Mouse (Mus musculus): Measurements from ENCODE around the gene Mgme1.

Gene Mgme1

GRCm38 (mm10) chr2:144308561-144308960, 38.1 kb downstream of the Mgme1 start:
- DNase-seq, result peak; percentile 70 to 77

DNA sequence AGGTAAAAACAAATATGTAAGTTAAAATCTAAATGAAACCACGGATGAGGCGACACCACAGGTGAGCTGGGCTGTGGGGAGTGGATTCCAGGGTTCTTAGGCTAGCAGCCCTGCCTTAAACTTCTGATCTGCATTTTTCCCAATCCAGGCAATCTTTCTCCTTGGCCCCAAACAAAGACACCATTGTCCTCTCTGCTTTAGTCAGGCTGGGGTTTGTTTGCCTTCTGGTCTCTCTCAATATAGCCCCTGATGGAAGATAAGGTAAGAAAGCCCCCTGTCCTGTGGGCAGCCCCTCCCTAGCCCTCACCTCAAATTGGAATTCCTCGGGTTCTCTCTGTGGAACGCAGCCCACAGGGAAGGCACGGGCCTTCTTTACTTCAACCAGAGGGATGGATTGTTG, 39.8 kb downstream of the Mgme1 start:
- DNase-seq, result no peak

- DNase-seq, result no peak
These were observed 40.9 kb downstream of the Mgme1 start for GRCm38 (mm10) chr2:144311372-144311771.

- DNase-seq, result no peak
These were observed 53.8 kb downstream of the Mgme1 start for GRCm38 (mm10) chr2:144324218-144324617.

GRCm38 (mm10) chr2:144329451-144329850, 59.0 kb downstream of the Mgme1 start:
- DNase-seq, result no peak

DNA sequence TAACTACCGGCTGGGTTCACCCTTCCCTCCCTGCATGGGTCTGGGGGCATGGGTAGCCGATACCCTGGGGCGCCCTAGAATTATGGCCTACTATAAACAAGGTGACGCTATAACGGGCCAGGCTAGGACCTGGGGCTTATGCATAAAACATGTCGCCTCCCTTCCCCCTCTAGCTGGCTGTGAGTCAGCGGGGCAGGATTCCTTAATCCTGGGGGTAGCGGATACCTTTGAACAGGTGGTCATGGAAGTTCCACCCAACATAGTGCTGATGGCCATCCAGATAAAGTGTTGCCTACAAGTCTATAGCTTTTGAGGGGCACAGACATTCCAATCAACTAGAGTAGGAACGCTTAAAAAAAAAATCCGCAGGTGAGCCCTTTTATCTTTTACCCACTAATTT, 59.5 kb downstream of the Mgme1 start:
- DNase-seq, result no peak

DNA sequence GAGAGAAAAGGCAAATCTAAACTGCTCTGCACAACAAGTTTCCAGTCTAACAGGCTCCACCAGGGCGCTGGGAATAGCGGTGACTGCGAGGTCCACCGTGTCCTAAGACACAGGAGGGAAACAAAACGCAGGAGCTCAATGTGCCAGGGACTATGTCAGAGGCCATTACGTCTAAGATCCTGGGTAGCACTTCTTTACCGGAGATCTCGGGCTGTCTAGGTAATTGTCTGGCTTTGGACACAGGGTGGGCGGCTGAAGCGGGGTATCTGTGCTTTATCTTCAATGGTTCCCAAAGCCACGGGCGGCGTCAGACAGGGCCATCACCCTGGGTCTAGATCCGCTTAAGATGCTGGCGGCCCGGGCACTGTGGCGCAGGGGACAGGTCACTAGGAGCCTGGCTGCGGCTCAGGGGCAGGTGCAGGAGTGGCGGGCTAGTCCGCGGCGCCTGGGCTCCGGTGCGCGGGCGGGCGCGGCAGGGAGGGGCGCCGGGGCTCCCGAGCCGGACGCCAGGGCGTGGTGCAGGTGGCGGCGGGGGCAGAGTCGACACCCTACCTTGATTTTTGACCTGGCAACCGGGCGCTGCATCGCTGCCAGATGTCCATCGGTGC, 60.0 kb downstream of the Mgme1 start:
- peak in 1 of 2 experiments; percentile 30 for DNase-seq
